Mouse (Mus musculus): Measurements from ENCODE around the gene Kitl. TPM values are rescaled to one million over a fixed set of nuclear protein-coding genes. Genes with fewer than 3 reads are reported as not detected.

Gene Kitl
- total RNA-seq, 2 experiments from 2014 or later: 73.6 to 80.7 TPM

DNA sequence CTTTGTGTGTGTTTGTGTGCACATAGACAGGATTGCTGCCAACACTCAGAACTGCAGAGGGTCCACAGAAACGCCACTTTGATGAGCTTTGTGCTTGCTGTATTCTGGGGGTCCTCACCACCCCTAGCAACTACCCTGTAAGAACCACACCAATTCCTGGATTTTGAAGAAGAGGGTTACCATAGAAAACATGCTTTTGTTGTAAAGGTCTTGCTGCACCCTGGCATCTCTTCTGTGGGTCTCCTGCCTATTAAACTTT is 7.3 kb downstream of the Kitl start:
- no peak for DNase-seq
- intact Hi-C loops (cut with DNase I): no loop called here

DNA sequence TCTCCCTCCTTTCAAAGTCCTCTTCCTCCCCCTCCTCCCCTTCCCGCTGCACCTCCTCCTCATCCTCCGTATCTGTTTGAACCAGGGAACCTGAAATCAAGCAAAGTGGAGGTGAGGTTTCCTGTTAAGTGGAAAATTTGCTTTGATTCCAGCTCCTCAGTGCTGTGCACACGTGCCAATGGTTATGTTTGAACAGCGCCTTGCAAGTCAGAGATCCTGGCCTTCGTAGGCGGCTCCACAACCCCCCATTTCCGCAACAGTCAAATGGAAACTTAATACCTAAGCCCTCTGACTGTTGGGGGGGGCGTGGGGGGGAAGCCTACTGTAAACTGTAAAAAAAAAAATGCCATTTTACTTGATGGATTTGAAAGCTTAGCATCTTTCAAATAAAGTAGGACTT is 10.2 kb downstream of the Kitl start:
- no peak for DNase-seq
- intact Hi-C loops (cut with DNase I): no loop called here

DNA sequence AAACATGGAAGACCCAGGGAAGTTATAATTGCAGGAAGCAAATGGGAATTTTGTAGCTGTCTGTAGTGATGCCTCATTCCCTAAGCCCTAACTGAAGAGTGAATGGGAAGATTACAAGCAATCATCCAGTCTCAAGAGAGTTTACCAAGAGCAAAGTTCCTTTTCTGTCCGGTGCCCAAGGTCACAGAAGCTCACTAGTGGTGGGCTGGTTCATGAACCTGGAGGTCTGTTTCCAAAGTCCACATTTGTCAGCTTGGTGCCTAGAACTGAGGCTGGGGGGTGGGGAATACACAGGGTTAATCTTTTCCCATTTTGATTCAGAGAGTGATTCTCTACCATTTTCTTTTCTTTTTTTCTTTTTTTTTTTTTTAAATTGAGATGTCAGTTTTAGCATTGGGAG is 11.3 kb downstream of the Kitl start:
- intact Hi-C loops (cut with DNase I): no loop called here
- no peak for DNase-seq

DNA sequence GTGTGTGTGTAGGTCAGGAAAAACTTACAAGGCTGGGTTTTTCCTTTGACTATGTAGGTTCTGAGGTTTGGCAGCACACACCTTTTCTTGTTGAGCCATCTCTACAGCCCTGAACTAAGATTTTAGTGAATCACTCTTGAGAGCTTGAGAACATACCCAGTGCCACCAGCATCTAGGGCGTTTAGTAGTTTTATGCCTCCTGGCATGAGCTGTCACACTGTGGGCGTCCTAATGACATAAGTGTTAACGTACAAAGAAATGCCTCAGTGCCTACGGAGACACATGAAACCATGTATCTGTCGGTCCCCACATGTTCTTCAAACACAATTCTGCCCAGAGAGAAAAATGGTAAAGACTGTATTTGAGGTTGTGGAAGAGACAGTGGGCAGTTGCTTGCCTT is 15.0 kb downstream of the Kitl start:
- intact Hi-C loops (cut with DNase I): no loop called here
- no peak for DNase-seq

DNA sequence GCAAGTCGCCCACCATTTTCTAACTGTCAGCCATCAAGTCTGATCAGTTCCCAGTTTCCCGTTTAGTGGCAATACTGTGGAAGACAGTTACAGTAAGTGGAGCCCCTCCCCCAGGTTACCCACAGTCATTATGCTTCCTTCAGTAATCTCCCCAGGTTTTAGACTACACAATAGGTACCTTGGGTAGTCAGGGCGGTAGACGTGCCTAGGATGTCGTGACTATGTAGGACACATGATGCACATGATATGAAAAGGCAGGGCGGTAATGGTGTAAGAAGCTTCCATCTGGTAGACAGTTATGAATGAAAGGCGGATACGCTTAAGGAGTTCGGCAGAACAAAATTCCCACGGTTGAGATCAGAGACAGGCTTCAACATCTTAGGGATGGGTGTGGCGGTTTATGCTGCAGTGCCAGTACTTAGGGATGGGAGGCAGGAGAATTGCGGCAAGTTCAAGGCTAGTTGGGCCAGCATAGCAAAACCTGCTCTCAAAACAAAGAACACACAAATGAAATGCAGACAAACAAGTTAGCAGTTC is 15.6 kb downstream of the Kitl start:
- intact Hi-C loops (cut with DNase I): no loop called here
- DNase-seq: no peak

DNA sequence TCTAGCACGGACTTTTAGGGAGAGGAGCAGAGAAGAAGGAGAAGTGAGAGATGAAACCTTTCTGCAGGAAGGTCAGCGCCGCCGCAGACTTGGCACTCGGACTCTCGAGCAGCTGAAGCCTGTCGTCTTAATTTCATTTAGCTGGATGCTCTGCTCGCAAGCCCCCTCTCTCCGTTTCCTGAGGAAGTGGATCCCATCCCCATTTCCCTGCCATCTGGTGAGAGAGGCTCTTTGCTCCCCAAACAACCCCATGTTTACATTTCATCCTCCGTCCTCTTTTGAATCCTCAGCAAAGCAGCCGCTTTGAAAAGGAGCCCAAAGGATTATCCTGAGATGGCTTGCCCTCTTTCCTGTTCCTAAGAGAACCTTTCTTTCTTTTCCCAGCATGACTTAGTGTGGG is 16.2 kb downstream of the Kitl start:
- intact Hi-C loops (cut with DNase I): no loop called here
- DNase-seq: peak; percentile 38

DNA sequence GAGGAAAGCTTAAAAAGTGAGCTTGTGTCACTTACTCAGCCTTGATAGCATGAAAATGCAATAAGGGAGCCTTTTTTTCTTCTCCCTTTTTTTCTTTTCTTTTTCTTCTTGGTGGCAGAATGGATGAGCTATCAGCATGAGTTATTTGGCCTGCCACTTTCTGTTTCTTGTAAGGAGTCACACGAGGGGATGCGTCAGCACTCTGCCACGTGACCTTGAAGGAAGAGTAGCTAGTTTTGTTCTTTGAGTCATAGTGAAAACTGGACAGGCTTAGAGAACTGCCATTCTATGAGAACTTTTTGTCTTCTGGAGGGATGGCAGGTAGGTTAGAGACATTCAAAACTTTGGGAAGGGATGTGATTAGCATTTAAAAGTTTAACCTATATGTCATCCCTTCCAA is 17.1 kb downstream of the Kitl start:
- DNase-seq: no peak
- intact Hi-C loops (cut with DNase I): no loop called here

DNA sequence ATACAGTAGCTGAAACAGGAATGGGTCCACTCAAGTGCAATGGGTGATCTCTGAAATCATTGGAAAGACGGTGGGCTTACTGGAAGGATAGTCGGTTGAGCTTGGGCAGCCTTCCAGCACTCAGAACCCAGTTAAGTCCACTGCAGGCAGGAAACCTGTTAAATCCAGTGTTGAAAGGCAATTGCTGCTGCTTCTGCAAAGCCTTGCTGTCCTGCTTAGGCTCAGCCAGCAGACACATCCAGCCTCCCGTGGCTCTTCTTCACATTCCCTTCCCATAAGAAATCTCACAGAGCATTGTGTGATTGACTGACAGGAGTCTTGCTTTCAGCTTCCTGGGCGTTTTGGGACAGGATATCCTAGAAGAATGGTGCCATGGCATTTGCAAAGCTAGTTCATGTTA is 20.6 kb downstream of the Kitl start:
- intact Hi-C loops (cut with DNase I): no loop called here
- no peak for DNase-seq

DNA sequence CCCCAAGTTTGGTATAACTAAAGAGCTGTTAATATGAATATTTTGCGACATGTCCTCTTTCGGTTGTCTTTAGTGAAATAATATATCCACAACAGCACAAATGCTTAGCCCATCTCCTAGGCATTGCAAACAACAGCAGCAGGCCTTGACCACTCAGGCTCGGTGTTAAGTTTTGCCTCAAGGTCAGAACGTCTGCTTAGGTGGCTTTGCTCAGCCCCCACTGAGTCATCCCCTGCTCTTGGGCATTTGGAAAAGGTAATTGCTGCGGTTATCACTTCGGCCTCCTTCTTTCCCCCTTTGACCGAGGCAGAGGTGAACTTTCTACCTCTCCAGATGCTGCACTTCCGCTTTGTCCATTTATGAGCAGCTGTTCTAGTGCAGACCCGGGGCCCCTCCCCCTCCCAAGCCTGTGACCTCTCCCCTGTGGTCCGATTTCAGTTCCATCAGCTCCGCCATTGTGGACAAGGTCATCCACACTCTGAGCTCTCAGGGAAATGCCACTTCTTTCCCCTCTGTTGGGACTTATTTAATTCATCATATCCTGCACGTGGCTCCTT is 23.0 kb downstream of the Kitl start:
- no peak for DNase-seq
- intact Hi-C loops (cut with DNase I): no loop called here

DNA sequence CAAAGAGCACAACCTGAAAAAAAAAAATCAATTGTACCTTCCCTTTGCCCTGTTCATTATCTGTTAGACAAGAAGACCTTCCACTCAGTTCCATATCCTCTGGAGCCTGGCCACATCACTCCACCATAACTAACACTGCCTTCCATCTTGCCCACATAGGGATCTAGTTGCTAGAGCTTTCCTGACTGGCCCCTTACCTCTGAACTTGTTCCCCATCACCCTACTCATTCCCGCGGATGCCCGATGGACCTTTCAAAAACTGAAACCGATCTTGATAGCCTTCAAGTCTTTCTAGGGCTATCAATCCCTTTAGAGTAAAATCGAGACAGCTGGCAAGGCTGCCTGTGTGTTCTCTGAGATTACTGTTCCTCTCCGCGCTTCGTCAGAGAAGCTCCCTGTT is 23.6 kb downstream of the Kitl start:
- intact Hi-C loops (cut with DNase I): no loop called here
- no peak for DNase-seq

DNA sequence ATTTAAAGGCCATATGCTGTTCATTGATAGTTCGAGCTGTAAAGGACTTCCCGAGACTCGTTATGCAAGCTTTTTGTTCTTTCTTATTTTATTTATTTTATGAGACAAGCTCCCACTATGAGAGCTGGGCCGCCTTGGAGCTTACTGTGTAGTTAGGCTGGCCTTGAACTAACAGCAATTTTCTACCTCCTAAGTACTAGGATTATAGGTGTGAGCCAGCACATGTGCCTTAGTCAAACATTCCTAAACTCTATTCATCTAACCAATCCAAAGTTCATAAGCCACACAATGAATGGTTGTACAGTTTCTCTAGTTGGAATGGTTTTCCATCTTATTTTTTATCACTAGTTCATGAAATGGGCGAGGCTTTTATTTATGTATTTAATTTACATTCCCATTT is 28.3 kb downstream of the Kitl start:
- intact Hi-C loops (cut with DNase I): no loop called here

DNA sequence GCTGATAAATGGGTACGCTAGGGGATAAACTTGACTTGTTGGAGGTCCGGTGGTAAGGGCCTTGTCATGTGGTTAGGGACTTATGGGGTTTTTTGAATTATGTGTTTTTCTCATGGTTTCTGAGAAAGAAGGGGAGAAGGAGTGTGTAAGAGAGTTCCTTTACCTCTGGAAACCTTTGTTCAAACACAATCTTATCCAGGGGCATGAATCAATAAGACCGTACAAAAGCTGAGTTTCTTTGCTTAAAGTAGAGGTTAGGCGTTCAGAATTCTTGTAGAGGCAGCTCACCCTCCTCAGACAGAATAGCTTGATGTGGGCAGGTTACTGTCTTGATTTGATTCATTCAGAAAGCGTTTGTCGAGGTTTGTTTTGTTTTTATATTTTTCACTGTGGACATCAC is 28.7 kb downstream of the Kitl start:
- intact Hi-C loops (cut with DNase I): no loop called here

More for the DNA sequence above, 28.3 kb downstream of the Kitl start:
- no peak for DNase-seq

DNA sequence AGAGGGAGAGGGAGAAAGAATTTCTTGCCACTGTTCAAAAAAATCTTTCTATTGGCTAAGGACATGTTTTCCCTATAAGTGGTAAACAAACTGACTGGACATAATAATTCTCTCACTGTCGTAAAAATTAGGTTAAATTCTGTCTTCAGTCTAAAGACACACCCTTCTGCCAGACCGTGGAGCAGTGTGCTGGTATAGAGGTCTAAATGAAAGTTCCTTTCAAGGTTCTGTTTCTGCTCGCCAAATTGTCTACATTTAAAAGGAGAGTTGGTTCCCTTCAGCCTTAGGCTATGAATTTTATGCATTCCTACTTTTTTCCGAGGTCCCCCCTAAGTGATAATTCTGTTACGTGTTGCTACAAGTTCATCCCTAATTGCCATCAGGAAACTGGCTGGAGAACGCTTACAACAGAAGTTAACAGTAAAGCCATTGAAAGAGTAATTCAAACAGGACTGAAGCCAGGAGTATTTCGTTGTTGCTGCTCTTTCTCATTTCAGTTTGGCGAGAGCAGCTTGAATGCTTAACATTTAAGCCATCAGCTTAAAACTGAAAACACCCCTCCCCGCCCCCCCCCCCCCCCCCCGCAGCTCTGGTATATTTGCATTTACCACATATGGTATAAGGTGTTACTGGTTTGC is 35.8 kb downstream of the Kitl start:
- intact Hi-C loops (cut with DNase I): no loop called here
- no peak for DNase-seq

More for the DNA sequence above, 28.7 kb downstream of the Kitl start:
- no peak for DNase-seq

DNA sequence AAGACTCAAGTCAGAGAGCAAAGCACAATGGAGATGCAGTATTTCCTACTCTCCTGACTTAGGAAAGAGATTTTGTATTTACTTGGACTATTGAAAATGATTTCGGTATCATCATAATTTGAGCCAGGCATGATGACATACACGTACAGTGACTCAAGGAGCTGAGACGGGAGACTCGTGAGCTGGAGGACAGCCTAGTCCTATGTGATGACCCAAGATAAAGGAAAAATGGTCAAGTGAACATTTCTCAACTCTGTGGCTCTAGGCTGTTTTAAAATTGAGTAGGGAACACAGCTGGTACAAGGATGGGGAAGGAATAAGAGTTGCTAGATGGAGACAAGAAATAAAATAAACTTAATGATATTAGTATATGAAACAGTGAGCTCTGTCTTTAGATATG is 37.0 kb downstream of the Kitl start:
- intact Hi-C loops (cut with DNase I): no loop called here
- DNase-seq: no peak

DNA sequence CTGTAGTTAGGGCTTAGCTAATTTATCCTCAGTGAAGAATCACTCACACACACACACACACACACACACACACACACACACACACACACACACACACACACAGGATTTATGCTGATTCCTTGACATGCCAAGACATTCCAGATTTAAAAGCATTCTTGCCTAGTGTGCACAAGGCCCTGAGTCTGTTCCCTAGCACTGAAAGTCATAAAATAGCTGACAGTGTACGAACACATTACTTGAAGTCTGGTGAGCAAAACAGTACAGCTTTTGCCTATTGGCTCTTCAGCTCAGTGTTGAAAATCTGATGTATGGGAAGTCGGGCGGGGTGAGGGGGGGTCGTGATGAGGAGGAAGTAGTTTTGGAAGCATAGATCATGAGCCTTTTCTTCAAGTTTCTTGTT is 37.5 kb downstream of the Kitl start:
- no peak for DNase-seq
- intact Hi-C loops (cut with DNase I): no loop called here

DNA sequence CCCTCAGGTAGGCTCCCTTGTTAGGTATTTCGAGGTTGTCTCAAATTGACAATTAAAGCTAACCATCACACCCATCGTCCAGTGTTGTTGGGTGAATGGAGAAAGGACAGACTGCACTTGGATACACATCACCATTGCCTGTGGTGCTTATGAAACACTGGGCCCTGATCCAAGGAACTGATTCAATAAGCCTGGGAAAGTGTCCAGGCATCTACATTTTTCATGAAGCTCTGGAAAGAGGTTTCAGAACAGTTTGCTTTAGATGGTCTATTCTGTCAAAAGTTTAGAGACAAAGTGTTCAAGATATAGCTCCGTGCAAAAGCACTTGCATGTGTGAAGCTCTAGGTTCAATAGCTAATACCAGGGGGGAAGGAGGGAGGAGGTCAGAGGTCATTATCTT is 38.6 kb downstream of the Kitl start:
- DNase-seq: no peak
- intact Hi-C loops (cut with DNase I): no loop called here

DNA sequence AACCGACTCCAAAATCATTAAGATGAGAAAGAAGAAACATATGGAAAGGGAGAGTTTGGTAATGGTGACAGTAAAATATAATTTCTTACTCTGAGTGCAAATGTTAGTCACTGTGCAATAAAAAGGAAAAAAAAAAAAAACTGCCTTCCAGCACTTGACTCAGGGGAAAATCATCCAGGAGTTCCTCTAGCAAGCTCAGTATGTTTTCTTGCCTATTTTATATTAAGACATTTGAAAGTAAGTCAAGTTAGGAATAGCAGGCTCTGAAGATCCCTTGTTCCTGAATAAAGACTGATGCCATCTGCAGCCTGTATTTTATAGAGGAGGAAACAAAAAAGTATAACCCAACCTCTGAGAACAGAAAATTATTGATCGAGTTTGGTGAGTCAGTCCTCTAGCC is 39.7 kb downstream of the Kitl start:
- intact Hi-C loops (cut with DNase I): no loop called here
- no peak for DNase-seq

DNA sequence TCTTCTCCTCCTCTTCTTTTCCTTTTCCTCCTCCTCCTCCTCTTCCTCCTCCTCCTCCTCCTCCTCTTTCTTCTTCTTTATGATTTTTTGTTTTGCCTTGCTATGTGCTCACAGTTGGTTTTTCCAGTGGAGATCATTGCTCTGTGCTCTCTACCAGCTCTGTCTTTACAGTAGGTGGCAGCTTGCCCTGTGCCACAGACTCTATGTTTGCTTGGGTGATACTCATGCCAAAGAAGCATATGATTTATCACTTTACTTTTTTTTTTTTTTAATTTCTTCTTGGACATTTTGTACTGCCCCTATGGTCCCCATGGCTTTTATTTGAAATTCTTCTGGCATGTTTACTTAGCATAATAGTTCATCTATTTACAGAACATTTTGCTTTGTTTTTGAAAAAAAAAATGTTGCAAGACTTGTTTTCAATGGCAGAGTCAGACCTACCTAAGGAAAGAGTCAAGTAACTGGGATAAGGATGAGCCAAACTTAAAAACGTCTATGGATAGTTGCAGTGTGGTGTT is 41.7 kb downstream of the Kitl start:
- DNase-seq: no peak
- intact Hi-C loops (cut with DNase I): no loop called here

DNA sequence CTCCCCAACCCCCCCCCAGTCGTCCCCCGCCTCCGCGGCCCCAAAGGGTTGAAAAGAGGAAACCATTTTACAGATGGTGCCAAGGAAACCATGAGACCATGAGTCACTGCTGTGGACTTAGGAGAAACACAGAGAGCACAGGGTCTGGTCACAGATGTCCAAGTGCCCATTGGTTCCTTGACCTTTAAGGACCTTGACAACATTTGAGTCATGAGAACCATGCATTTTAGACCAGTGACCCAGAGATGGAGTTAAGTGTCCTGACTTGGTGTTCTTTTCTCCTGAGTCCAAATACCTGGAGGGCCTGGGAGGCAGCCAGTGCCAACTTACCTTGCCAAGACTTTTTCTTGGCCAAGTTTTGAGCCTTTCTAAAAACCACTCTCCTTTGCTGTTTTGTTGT is 43.9 kb downstream of the Kitl start:
- no peak for DNase-seq
- intact Hi-C loops (cut with DNase I): no loop called here

DNA sequence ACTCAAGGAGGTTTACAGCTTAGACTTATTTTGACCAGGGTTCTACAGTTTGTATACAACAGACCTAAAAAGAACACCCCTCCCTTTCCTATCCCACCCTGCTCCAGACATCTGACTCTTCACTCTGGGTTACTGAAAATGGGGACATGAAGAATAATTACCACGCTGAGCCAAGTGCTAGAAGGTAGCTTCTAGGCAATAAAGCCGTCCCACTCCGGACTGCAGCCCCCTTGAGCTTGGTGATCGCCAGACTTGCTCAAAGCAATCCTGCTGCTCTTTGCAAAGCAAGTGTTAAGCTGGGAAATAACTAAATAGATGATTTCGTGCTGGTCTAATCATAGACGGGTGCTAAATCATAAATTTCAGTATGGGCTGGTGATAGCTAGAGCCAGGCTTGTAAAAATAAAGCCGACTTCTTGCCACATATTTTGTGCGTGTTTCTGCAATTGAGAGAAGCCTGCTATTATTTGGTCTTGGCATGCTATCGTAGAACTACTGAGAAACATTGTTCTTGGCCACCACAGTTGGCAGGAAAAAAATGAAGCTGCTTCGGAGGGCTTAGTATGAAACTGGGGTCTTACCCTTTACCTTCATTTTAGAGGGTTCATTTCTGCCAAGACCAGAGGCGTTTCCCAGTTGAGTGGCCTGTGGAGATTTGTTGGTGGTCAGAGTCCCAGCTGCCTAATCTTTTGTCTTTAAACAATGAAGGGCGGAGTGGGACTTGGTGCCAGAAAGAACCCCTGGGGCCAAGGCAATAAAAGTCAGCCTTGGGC is 50.3 kb downstream of the Kitl start:
- intact Hi-C loops (cut with DNase I): no loop called here

DNA sequence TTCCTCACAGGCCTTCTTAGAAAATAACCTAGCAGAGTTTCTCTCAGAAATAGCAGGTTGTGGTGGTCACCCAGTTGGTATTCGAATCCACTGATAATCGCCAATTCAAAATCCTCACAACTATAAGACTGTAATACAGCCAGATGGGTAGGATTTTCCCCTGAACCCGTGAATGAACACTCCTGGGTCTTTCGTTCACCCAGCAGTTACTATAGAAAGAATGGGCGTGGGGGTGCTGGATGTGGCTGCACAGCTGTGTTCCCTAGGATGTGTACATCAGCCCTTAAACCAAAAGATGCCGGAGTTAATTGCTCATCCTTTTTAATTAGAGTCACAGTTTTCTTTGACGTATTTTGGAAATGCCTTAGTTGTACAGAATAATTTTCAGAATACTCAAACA is 50.9 kb downstream of the Kitl start:
- intact Hi-C loops (cut with DNase I): no loop called here
- no peak for DNase-seq

More for the DNA sequence above, 50.3 kb downstream of the Kitl start:
- peak; percentile 21 for DNase-seq

DNA sequence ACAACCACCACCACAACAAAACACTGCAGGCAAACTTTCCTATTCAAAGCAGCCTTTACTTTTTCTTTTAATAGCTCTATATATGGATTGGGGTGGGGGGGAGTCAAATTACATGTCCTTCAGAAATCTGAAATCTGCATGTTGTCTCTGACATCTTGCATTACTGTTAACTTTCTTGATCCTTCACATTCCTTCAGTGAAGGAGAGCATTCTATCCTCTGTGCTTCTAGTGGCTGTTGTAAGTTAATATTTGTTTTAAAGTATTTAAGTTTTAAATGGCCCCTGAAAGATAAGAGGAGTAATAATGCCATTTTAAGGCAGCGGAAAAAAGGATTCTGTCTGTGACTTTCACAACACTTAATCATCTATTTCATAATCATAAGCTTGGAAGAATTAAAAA is 57.2 kb downstream of the Kitl start:
- DNase-seq: no peak
- intact Hi-C loops (cut with DNase I): no loop called here
